Mouse (Mus musculus): Measurements from ENCODE around the gene 2510009E07Rik. TPM values are rescaled to one million over a fixed set of nuclear protein-coding genes. Genes with fewer than 3 reads are reported as not detected.

2510009E07Rik gene
- 41.6 and 42.7 TPM in 2 replicates for polyA plus RNA-seq (2015; fragmentation: Nextera tagmentation; extraction: Ambion mirVana)

DNA sequence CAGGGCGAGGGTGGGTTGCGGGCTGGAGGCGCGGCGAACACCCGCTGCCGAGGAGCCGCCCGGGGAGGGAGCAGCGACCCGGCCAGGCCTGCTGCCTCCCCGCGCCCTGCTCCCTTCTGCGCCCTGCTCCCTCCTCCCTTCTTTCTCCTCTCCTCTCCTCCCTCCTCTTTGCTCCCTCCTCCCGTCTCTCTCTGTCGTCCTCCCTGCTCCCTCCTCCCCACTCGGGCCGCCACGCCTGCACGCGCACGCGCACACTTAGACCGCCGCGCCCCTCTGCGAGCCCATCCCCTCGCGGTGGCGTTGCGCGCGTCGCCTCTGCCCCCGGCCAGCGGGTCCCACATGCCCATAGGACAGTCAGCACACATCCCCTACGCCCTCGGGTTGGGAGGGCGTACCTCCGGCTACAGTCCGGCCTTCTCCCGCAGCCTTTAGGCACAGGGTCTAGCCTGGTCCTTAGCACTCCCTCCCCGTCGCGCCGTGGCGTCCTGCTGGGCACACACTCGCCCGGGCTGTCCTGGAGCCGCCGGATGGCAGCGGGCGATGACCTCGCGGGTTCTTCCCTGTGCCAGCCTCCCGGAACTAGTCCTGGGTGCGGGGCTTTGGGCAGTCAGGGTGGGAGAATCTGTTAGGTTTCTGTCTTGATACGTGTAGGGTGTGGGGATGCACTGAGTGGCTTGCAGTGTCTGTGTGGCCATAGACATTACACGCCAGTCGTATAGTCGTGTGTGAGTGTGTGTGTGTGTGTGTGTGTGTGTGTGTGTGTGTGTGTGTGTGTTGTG, at the start of gene 2510009E07Rik:
Gene 2510009E07Rik, minus strand, starts transcription at position 203 of the 779 bp plus-strand sequence.
- Histone ChIP-seq H3K36me3 (no peaks in the 10 kb centered on the region), H3K4me3 (peak within 1 kb of the TSS; percentile 79), H3K27me3 (no peaks in the 10 kb centered on the region), H3K9ac (replicated peaks) (peak within 1 kb of the TSS; percentile 96), H3K27ac (replicated peaks) (peak within 1 kb of the TSS; percentile 92), H3K9me3 (no peaks in the 10 kb centered on the region), H3K4me2 (replicated peaks) (peak within 1 kb of the TSS; percentile 93), H3K4me1 (peaks cover 42% of the 10 kb centered on the region)
- WGBS: 1% methylated on average over 59 of the region's 61 CpGs
- peak; percentile 90 for ATAC-seq (replicated peaks)

DNA sequence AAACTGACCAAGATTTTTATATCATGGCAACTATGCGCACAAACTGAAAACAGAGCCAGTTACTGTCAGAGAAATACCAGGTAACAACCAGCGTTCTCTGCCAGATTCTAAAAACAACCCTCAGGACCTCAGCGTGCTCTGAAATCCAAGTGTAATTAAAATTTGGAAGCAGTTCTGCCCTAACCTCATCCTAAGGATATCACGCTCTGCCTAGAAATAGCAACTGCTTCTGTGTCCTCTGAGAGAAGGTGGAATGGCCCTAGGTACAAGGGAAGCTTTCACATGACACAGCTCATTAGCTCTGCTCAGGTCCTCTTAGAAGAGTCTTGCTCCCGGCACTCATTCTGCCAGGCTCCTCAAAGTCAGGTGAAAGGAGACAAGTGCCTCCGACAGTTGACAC, 48.9 kb upstream of the 2510009E07Rik start:
- H3K9ac ChIP-seq (replicated peaks): no peak overlapping the region
- WGBS: 94% methylated on average over 6 of the region's 6 CpGs
- H3K4me3 ChIP-seq: no peak overlapping the region
- H3K4me1 ChIP-seq: no peaks in the 10 kb centered on the region
- no peaks in the 10 kb centered on the region for H3K36me3 ChIP-seq
- ATAC-seq (replicated peaks): no peak
- no peaks in the 10 kb centered on the region for H3K27me3 ChIP-seq
- H3K4me2 ChIP-seq (replicated peaks): no peak overlapping the region
- H3K27ac ChIP-seq (replicated peaks): no peak overlapping the region
- no peaks in the 10 kb centered on the region for H3K9me3 ChIP-seq

DNA sequence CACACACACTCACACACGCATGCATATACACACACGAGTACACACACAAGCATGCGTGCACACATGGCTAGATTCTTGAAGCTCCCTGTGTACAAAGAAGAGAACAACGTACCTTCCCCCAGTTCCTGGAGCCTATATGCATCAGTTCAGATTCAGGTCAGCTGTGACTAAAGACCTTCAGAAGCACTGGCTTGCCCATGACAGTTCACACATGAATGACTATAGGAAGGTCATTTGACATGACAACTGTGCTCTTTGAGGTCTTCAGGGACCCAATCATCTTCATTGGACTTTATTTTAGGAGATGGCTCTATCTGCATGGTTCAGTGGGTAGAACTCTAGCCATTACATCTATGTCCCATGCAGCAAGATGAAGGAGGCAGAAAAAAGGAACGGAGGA, 48.4 kb upstream of the 2510009E07Rik start:
- Histone ChIP-seq H3K9me3 (no peaks in the 10 kb centered on the region), H3K4me2 (replicated peaks) (no peak overlapping the region), H3K4me1 (no peaks in the 10 kb centered on the region), H3K27me3 (no peaks in the 10 kb centered on the region), H3K9ac (replicated peaks) (no peak overlapping the region), H3K4me3 (no peak overlapping the region), H3K36me3 (no peaks in the 10 kb centered on the region), H3K27ac (replicated peaks) (no peak overlapping the region)
- ATAC-seq (replicated peaks): no peak
- WGBS: 91% methylated on average over 5 of the region's 5 CpGs

DNA sequence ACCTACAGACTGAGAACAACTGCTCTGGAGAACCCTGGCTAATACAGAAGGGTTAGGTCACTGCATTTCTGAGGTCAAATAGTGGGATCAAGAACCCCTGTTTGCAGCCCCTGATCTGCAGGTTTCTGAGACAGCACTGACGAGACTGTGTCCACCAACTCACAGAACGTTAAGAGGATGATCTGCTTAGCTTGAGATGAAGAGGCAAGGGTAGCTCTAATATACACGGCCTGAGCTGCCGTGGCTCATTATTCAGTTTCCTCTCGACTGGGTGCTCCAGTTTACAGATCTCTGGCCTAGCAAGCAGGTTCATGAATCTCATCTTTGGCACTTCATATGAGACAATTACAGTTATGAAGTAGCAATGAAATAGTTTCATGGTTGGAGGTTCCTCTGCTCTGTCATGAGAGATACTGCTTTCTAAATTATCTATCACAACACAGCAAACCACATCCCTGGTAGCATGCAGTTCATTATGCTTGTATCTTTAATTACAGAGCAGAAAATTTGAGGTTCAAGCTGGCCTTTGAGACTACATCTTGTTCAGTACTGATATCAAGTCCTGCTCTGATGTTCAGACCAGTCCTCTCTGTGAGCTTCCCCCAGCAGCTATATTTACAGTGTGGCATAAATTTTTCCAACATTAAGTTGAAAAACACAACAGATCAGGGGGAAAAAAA, 47.9 kb upstream of the 2510009E07Rik start:
- ATAC-seq (replicated peaks): no peak

DNA sequence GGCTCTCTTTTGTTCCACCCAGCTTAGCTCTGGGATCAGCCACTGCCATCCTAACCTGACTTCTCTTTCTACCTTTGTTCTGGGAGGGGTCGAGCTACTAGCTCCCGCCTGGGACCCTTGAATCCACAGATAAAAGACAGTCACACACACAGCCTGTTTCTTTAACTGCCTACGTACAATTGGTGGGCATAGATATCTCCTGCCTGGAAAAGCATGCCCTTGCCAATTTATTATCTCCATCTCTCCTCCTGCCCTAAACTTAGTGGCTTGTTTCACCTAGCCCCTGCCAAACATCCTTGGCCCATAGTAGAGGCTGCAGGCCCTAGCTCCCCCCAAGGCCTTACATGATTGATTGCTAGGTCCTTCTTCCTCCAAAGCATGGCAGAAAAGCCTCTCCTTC, 47.1 kb upstream of the 2510009E07Rik start:
- H3K27ac ChIP-seq (replicated peaks): no peak overlapping the region
- no peak for ATAC-seq (replicated peaks)
- no peaks in the 10 kb centered on the region for H3K36me3 ChIP-seq
- H3K27me3 ChIP-seq: no peaks in the 10 kb centered on the region
- no peak overlapping the region for H3K9ac ChIP-seq (replicated peaks)
- WGBS: 68% methylated on average over 3 of the region's 3 CpGs
- no peaks in the 10 kb centered on the region for H3K4me1 ChIP-seq
- H3K4me3 ChIP-seq: no peak overlapping the region
- H3K9me3 ChIP-seq: no peaks in the 10 kb centered on the region
- H3K4me2 ChIP-seq (replicated peaks): no peak overlapping the region

More for the DNA sequence above, 47.9 kb upstream of the 2510009E07Rik start:
- WGBS: 82% methylated on average over 5 of the region's 5 CpGs
- no peak overlapping the region for H3K4me2 ChIP-seq (replicated peaks)
- H3K36me3 ChIP-seq: no peaks in the 10 kb centered on the region
- H3K4me3 ChIP-seq: no peak overlapping the region
- H3K9ac ChIP-seq (replicated peaks): no peak overlapping the region
- no peak overlapping the region for H3K27ac ChIP-seq (replicated peaks)
- H3K27me3 ChIP-seq: no peaks in the 10 kb centered on the region
- no peaks in the 10 kb centered on the region for H3K9me3 ChIP-seq
- no peaks in the 10 kb centered on the region for H3K4me1 ChIP-seq

DNA sequence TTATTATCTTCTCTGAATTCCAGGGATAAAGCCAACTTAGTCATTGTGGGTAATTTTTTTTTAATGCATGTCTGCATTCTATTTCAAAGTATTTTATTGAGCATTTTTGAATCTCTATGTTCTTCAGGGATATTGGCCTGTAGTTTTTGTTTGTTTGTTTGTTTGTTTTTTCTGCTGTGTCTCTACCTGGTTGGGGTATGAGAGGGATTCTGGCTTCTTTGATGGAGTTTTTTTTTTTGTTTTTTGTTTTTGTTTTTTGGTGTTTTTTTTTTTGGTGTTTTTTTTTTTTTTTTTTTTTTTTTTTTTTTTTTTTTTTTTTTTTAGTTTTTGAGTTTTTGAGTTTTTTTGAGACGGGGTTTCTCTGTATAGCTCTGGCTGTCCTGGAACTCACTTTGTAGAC, 41.2 kb upstream of the 2510009E07Rik start:
- ATAC-seq (replicated peaks): no peak
- Histone ChIP-seq H3K9ac (replicated peaks) (no peak overlapping the region), H3K4me1 (no peaks in the 10 kb centered on the region), H3K9me3 (no peaks in the 10 kb centered on the region), H3K4me3 (no peak overlapping the region), H3K36me3 (no peaks in the 10 kb centered on the region), H3K27ac (replicated peaks) (no peak overlapping the region), H3K27me3 (no peaks in the 10 kb centered on the region), H3K4me2 (replicated peaks) (no peak overlapping the region)
- WGBS: 100% methylated on average over 1 of the region's 1 CpGs

DNA sequence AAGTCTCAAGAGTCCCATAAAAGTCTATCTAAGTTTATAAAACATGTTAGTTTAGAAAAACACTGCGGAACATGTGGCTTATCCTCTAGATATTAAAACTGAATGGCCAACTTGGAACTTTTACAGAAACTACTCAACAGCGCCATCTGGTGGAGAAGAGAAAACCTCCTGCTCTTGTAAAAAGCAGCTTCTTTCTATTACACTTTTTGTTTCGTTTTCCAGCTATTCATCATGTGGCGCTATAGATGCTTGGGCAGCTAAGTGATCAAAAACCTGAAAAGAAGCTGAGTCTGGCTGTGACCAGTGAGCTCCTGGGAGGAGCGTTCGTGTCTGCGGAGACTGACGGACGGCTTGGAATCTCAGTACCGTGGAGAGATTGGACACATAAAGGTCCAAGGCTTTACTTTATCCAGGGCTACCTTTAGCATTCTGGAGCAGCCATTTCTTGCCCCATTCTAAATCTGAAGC, 33.5 kb upstream of the 2510009E07Rik start:
- H3K4me2 ChIP-seq (replicated peaks): peak overlapping the region; percentile 30
- H3K9me3 ChIP-seq: no peaks in the 10 kb centered on the region
- 17% methylated on average over 10 of the region's 10 CpGs for WGBS
- H3K4me1 ChIP-seq: no peaks in the 10 kb centered on the region
- peak; percentile 55 for ATAC-seq (replicated peaks)
- H3K27ac ChIP-seq (replicated peaks): no peak overlapping the region
- H3K9ac ChIP-seq (replicated peaks): peak overlapping the region; percentile 5; the same call in 1 of the 2 replicates
- peak overlapping the region; percentile 25 for H3K4me3 ChIP-seq
- H3K27me3 ChIP-seq: no peaks in the 10 kb centered on the region
- H3K36me3 ChIP-seq: no peaks in the 10 kb centered on the region

DNA sequence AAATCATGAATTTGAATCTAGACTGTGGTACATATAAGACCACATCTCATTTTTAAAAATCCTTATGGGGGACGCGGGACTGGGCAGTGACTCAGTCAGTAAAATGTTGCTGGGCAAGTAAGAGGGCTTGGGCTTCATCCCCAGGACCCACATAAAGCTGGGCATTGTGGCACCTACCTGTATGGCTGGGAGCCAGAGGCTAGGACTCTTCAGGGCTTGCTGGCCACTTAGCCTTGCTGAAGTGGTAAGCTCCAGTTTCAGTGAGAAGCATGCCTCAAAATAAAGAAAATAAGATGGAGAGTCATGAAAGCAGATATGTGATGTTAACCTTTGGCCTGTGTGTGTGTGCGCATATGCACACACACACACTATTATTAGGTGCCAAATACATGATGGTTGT, 33.0 kb upstream of the 2510009E07Rik start:
- 93% methylated on average over 3 of the region's 3 CpGs for WGBS
- Histone ChIP-seq H3K4me2 (replicated peaks) (no peak overlapping the region), H3K9ac (replicated peaks) (no peak overlapping the region), H3K9me3 (no peaks in the 10 kb centered on the region), H3K4me3 (no peak overlapping the region), H3K4me1 (no peaks in the 10 kb centered on the region), H3K27me3 (no peaks in the 10 kb centered on the region), H3K36me3 (no peaks in the 10 kb centered on the region), H3K27ac (replicated peaks) (no peak overlapping the region)
- ATAC-seq (replicated peaks): peak; percentile 41; the same call in 1 of the 2 replicates

DNA sequence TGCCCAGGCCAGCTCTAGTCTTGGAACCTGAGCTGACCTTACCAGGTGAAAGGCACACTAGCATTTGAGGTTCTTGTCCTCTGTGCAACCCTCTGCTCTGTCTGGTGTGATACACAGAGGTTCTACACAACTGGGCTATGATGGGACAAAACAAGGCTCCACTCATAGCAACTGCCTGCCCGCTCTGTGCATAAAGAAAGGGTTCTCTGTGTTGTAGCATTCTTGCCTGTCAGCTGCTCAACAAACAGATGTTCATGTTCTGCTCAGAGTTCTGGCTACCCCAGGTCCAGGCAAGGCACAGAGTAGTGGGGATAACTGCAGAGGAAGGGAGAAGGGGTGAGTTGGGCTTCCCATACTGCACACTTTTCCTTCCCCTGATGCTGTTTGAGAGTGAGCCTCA, 29.8 kb upstream of the 2510009E07Rik start:
- H3K27ac ChIP-seq (replicated peaks): no peak overlapping the region
- no peaks in the 10 kb centered on the region for H3K4me1 ChIP-seq
- H3K9ac ChIP-seq (replicated peaks): no peak overlapping the region
- no peaks in the 10 kb centered on the region for H3K27me3 ChIP-seq
- no peak overlapping the region for H3K4me2 ChIP-seq (replicated peaks)
- no peak overlapping the region for H3K4me3 ChIP-seq
- H3K9me3 ChIP-seq: no peaks in the 10 kb centered on the region
- no peaks in the 10 kb centered on the region for H3K36me3 ChIP-seq
- no peak for ATAC-seq (replicated peaks)
- WGBS: 89% methylated on average over 1 of the region's 1 CpGs

DNA sequence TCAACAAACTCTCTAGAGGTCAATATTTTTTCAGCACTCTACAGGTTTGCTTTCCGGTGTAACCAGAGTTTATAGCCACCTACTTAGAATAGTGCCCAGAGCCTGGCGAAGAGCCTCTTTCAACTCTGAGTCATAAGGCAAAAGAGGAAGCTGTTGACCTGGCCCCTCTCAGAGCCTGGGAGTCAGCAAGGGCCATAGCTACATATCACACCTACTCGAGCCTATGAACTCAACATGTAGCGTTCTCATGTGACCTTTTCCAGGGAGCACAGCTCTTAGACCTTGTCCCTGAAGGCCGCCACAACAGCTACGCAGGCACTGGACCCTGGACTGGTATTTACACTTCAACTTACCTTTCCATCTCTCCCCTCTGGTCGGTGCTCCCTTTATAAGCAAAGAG, 25.3 kb upstream of the 2510009E07Rik start:
- no peak overlapping the region for H3K4me2 ChIP-seq (replicated peaks)
- no peaks in the 10 kb centered on the region for H3K4me1 ChIP-seq
- no peak overlapping the region for H3K9ac ChIP-seq (replicated peaks)
- no peaks in the 10 kb centered on the region for H3K27me3 ChIP-seq
- no peaks in the 10 kb centered on the region for H3K9me3 ChIP-seq
- 92% methylated on average over 7 of the region's 7 CpGs for WGBS
- H3K27ac ChIP-seq (replicated peaks): no peak overlapping the region
- ATAC-seq (replicated peaks): no peak
- H3K4me3 ChIP-seq: no peak overlapping the region
- no peaks in the 10 kb centered on the region for H3K36me3 ChIP-seq

DNA sequence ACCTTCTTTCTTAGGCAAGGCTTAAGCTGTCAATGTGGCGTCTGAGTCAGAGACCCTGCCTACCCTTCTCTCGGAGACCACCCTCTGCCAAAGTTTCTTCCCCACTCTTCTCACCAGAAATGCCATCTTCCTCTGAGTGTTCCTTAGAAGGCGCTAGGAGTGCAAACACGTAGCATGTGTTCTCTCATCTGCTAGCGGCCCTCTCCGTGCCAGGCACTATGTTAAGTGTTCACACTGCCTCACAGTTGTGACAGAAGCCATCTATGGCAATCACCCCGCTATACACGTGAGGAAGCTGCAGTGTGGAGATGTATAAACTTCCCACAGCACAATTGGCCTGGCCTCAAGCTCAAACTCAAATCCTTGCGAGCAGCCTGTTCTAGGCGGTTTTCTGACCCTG, 20.1 kb upstream of the 2510009E07Rik start:
- 76% methylated on average over 10 of the region's 10 CpGs for WGBS
- no peaks in the 10 kb centered on the region for H3K36me3 ChIP-seq
- H3K4me2 ChIP-seq (replicated peaks): no peak overlapping the region
- peak; percentile 92 for ATAC-seq (replicated peaks)
- H3K9me3 ChIP-seq: no peaks in the 10 kb centered on the region
- no peaks in the 10 kb centered on the region for H3K4me1 ChIP-seq
- no peak overlapping the region for H3K4me3 ChIP-seq
- H3K9ac ChIP-seq (replicated peaks): no peak overlapping the region
- no peaks in the 10 kb centered on the region for H3K27me3 ChIP-seq
- H3K27ac ChIP-seq (replicated peaks): no peak overlapping the region

DNA sequence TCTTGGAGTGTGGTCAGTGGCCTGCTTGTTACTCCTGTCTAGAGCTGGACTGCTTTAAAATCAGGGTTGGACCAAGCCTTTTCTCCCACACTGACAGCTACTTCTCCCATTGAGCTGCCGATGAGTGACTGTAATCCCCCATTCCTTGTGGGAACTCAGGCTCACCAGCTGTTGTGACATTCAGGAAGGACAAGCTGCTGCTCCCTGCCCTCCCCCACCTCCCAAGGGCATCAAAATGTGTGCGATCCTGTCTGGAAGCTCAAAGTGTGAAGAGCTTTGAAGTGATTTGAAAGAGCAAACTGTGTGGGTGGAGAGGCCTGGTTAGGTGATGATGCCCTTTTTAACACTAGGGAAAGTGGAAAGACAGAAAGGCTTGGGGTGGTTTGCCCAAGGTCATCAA, 15.9 kb upstream of the 2510009E07Rik start:
- no peak for ATAC-seq (replicated peaks)
- Histone ChIP-seq H3K27ac (replicated peaks) (no peak overlapping the region), H3K4me1 (no peaks in the 10 kb centered on the region), H3K4me3 (no peak overlapping the region), H3K9ac (replicated peaks) (no peak overlapping the region), H3K27me3 (no peaks in the 10 kb centered on the region), H3K36me3 (no peaks in the 10 kb centered on the region), H3K4me2 (replicated peaks) (no peak overlapping the region), H3K9me3 (no peaks in the 10 kb centered on the region)
- WGBS: 47% methylated on average over 2 of the region's 2 CpGs

Data from forebrain, embryonic 15.5 days (tissue).